13 mouse cellular contexts compared by ENCODE assay signal in genomic region chr11:82171316-82172071, GRCm38 (mm10). TPM values are rescaled to one million over a fixed set of nuclear protein-coding genes. Genes with fewer than 3 reads are reported as not detected.
DNase-seq lines count a peak whose midpoint lies in the region; ATAC-seq lines count a peak whose summit lies in the region.
"Had no signal": no experiment of that assay in that cellular context is flagged by ENCODE, and none has a peak within 500 bp of the region (broad histone marks: within the 10 kb centered on the region; RNA-seq: fewer than 3 reads in every experiment).

No protein-coding gene starts in this region.

- no peak overlapping the region for H3K27ac ChIP-seq in heart, embryonic 12.5 days (ENCODE audit: poor library complexity, severe bottlenecking)
- H3K27ac ChIP-seq: intestine, embryonic 15.5 days; midbrain, embryonic 10.5 days had no signal

- H3K4me3 ChIP-seq in heart, embryonic 12.5 days, result no peak overlapping the region
- H3K4me3 ChIP-seq: intestine, embryonic 15.5 days; midbrain, embryonic 10.5 days had no signal

- H3K4me1 ChIP-seq in heart, embryonic 12.5 days (replicated peaks), result no peaks in the 10 kb centered on the region
- H3K4me1 ChIP-seq: intestine, embryonic 15.5 days; midbrain, embryonic 10.5 days had no signal

- 0 out of 2 replicates have a peak, but pooled peaks cover 4% of the 10 kb centered on the region for H3K9me3 ChIP-seq in heart, embryonic 12.5 days (replicated peaks)
- H3K9me3 ChIP-seq: intestine, embryonic 15.5 days; midbrain, embryonic 10.5 days had no signal

- 66% methylated on average over 7 of the region's 7 CpGs for WGBS in heart, embryonic 12.5 days

- DNase-seq in heart, adult 11 months, result peak; percentile 99
- peak; percentile 84 for DNase-seq in NIH3T3 (ENCODE audit: low read depth)
- DNase-seq in gastrocnemius, postnatal 14 days, result peak; percentile 43
- DNase-seq in lung, postnatal 10 days, result peak; percentile 58
- DNase-seq in thymus, postnatal 10 days (ENCODE audit: low spot score in 2 of 2), result no peak
- no peak for DNase-seq in thymus, postnatal 25 days
- no peak for DNase-seq in embryo, embryonic 9.5 days (ENCODE audit: extremely low spot score)
- DNase-seq: embryo, embryonic 11 days had no signal

- H3K9ac ChIP-seq in heart, embryonic 12.5 days, result no peak overlapping the region
- H3K9ac ChIP-seq: intestine, embryonic 15.5 days had no signal

- no peaks in the 10 kb centered on the region for H3K27me3 ChIP-seq in heart, embryonic 12.5 days (replicated peaks)
- H3K27me3 ChIP-seq: intestine, embryonic 15.5 days had no signal

- no peak overlapping the region for H3K4me2 ChIP-seq in heart, embryonic 12.5 days
- H3K4me2 ChIP-seq: intestine, embryonic 15.5 days had no signal

- ATAC-seq in heart, embryonic 12.5 days (ENCODE audit: insufficient number of reproducible peaks, low FRiP score), result no peak
- ATAC-seq: intestine, embryonic 15.5 days had no signal

- intact Hi-C loops in gastrocnemius, postnatal 14 days (cut with DNase I; ENCODE audit: low total_unique reads), result no loop called here

- no peaks in the 10 kb centered on the region for H3K36me3 ChIP-seq in heart, embryonic 12.5 days
- H3K36me3 ChIP-seq: intestine, embryonic 15.5 days; midbrain, embryonic 10.5 days had no signal

RNA-seq across cellular contexts. Expression of gene Ccl8, which starts 56.5 kb away (rescaled TPM):
- polyA plus RNA-seq in heart, embryonic 12.5 days (2016; fragmentation: Nextera tagmentation; extraction: Ambion mirVana), result not detected in 2 replicates
- under 1 TPM; 0.62 to 0.66 TPM for total RNA-seq in gastrocnemius, postnatal 14 days (2021)
- total RNA-seq: CH12.LX; left cerebral cortex, postnatal 36 days had no signal
- polyA plus RNA-seq: intestine, embryonic 15.5 days; midbrain, embryonic 10.5 days had no signal

Comparison
In these comparisons a context has a peak if more than half of its experiments do, and no peak if none do; other contexts are left out.
1. DNase-seq: peak in heart, adult 11 months (single experiment), NIH3T3 (single experiment), gastrocnemius, postnatal 14 days (single experiment) and lung, postnatal 10 days (single experiment); none in thymus, postnatal 10 days (0 of 2), thymus, postnatal 25 days (single experiment) and embryo, embryonic 9.5 days (single experiment).